Mouse (Mus musculus) cortical plate, adult 2 months (tissue): ENCODE measurements around the gene Sinhcaf.

Source experiments
- CTCF ChIP-seq: fragments of 200-500 bp; IDR thresholded peaks from 2 replicates; pipeline ENCODE4 v1.5.1; 2011; ENCODE audit warnings: mild to moderate bottlenecking, control low read depth, low read length; ENCODE audit not compliant: insufficient read depth; ENCODE audit errors: extremely low read depth
- POLR2A ChIP-seq: fragments of 200-500 bp; IDR thresholded peaks from 2 replicates; pipeline ENCODE4 v1.6.1; 2011; ENCODE audit warnings: mild to moderate bottlenecking, low read length, control low read depth; ENCODE audit not compliant: insufficient read depth; ENCODE audit errors: extremely low read depth

DNA sequence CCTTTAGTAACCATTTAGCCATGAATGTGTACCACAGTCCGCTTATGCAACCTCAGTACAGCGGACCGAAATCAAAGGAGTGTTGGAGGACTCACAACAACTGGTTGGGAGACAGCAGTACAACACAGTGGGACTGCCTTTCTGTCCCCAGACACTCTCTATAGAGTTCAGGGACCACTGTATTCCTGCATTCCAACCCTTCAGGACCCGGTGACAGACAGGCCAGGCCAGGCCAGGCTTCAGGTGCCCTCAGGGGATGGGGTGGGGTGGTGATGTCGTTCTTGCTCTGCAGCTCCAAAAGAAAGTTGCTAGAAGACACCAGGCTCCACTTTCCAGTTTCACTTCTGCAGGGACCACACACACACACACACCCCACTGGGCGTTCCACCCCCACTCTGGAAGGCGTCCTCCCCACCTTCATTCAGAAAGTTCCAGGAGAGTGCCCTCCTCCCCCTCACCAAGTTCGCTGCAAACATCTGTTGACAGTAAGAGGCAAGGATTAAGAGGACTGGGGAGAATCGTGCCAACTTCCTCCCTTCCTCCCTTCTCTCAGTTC is 25.2 kb upstream of the Sinhcaf start:
- no peak for TF ChIP-seq CTCF
- TF ChIP-seq POLR2A, result no peak
